Mouse (Mus musculus) liver, embryonic 14.5 days (tissue): Measurements from ENCODE around the gene Agap3.

Source experiments
- CTCF ChIP-seq: IDR thresholded peaks from 2 replicates; pipeline ENCODE4 v1.5.1; 2016; ENCODE audit warnings: antibody characterized with exemption, low read depth, control low read depth
- EP300 ChIP-seq: IDR thresholded peaks from 2 replicates; pipeline ENCODE4 v1.6.1; 2016; ENCODE audit warnings: antibody characterized with exemption, low read depth

GRCm38 (mm10) chr5:24417587-24417986 is 34.4 kb upstream of the Agap3 start:
- no peak for TF ChIP-seq CTCF
- TF ChIP-seq EP300, result no peak
